Mouse (Mus musculus) bone marrow, adult 2 months (tissue): ENCODE measurements around the gene Pfas.

Source experiments
- CTCF ChIP-seq: fragments of 200-500 bp; IDR thresholded peaks from 2 replicates; pipeline ENCODE4 v1.5.1; 2011; ENCODE audit warnings: low read length, control low read depth; ENCODE audit not compliant: control insufficient read depth, insufficient read depth
- POLR2A ChIP-seq: fragments of 200-500 bp; IDR thresholded peaks from 2 replicates; pipeline ENCODE4 v1.6.1; 2011; ENCODE audit warnings: low read depth, mild to moderate bottlenecking, control low read depth, low read length, borderline replicate concordance; ENCODE audit not compliant: control insufficient read depth

- TF ChIP-seq CTCF (no peak), POLR2A (no peak)
Observed at GRCm38 (mm10) chr11:69038173-69038572, 29.9 kb upstream of the Pfas start.
